21 mouse cellular contexts compared by ENCODE assay signal in genomic region chr1:141430117-141430516, GRCm38 (mm10).
DNase-seq lines count a peak whose midpoint lies in the region; ATAC-seq and TF ChIP-seq lines count a peak whose summit lies in the region.
"Had no signal": no experiment of that assay in that cellular context is flagged by ENCODE, and none has a peak within 500 bp of the region (broad histone marks: within the 10 kb centered on the region; RNA-seq: fewer than 3 reads in every experiment).

No protein-coding gene starts in this region.

- ATAC-seq in cerebellum, adult (ENCODE audit: insufficient number of reproducible peaks, low FRiP score, low TSS enrichment): no peak
- peak; percentile 69 for ATAC-seq in frontal cortex, adult (ENCODE audit: low TSS enrichment)
- ATAC-seq in hindbrain, embryonic 14.5 days (ENCODE audit: low FRiP score): no peak
- ATAC-seq: CD4-positive, CD25-positive, alpha-beta regulatory T cell, adult 4 months; hindbrain, embryonic 16.5 days; inflammation-experienced regulatory T-cells, adult 6 months had no signal

- H3ac ChIP-seq in myocyte (ENCODE audit: control insufficient read depth, insufficient read length): no peak overlapping the region

- no peak overlapping the region for H3K4me3 ChIP-seq in myocyte
- H3K4me3 ChIP-seq in hindbrain, embryonic 14.5 days (replicated peaks; ENCODE audit: low read length): no peak overlapping the region
- H3K4me3 ChIP-seq: embryonic facial prominence, embryonic 13.5 days; heart, embryonic 12.5 days had no signal

- no peak overlapping the region for H3K9ac ChIP-seq in hindbrain, embryonic 14.5 days
- H3K9ac ChIP-seq: embryonic facial prominence, embryonic 13.5 days; heart, embryonic 12.5 days had no signal

- no peak for TF ChIP-seq POLR2A in myocyte (IDR thresholded peaks at IDR 0.05; ENCODE audit: insufficient read length, low read depth)

- 73% methylated on average over 2 of the region's 2 CpGs for WGBS in hindbrain, embryonic 14.5 days

- no peaks in the 10 kb centered on the region for H3K36me3 ChIP-seq in myocyte (ENCODE audit: control insufficient read depth, insufficient read depth)
- H3K36me3 ChIP-seq in hindbrain, embryonic 14.5 days (replicated peaks; ENCODE audit: control insufficient read depth, insufficient read depth): no peaks in the 10 kb centered on the region
- H3K36me3 ChIP-seq: embryonic facial prominence, embryonic 13.5 days; G1E; heart, embryonic 12.5 days had no signal

- no peaks in the 10 kb centered on the region for H3K79me2 ChIP-seq in myocyte (ENCODE audit: control insufficient read depth, insufficient read depth)

- H3K4me1 ChIP-seq in hindbrain, embryonic 14.5 days (replicated peaks; ENCODE audit: control insufficient read depth, insufficient read depth, low read length): no peaks in the 10 kb centered on the region
- H3K4me1 ChIP-seq: embryonic facial prominence, embryonic 13.5 days; heart, embryonic 12.5 days had no signal

- H3K4me2 ChIP-seq in myocyte (ENCODE audit: low read depth): peak overlapping the region; percentile 48
- H3K4me2 ChIP-seq in hindbrain, embryonic 14.5 days (replicated peaks): no peak overlapping the region
- H3K4me2 ChIP-seq: embryonic facial prominence, embryonic 13.5 days; heart, embryonic 12.5 days had no signal

- DNase-seq in cerebellum, postnatal 14 days: peak; percentile 1 to 6
- no peak for DNase-seq in frontal cortex, postnatal 10 days (ENCODE audit: low spot score in 2 of 2)
- DNase-seq in brain, embryonic 18.5 days (ENCODE audit: low read depth, low spot score): peak; percentile 22
- no peak for DNase-seq in hindbrain, embryonic 14.5 days (ENCODE audit: low spot score)
- DNase-seq: B cell, adult 2 months; cerebellum, adult 11 months; cerebellum, adult 8-10 months; cerebellum, postnatal 25 days; gastrocnemius, postnatal 14 days; heart, postnatal 36 days; kidney, adult 11 months; kidney, adult 9 months had no signal

- H3K27ac ChIP-seq in hindbrain, embryonic 14.5 days: no peak overlapping the region
- H3K27ac ChIP-seq: embryonic facial prominence, embryonic 13.5 days had no signal

- no peaks in the 10 kb centered on the region for H3K9me3 ChIP-seq in hindbrain, embryonic 14.5 days (ENCODE audit: control insufficient read depth, low read length)
- H3K9me3 ChIP-seq: embryonic facial prominence, embryonic 13.5 days; heart, embryonic 12.5 days had no signal

- H3K27me3 ChIP-seq in myocyte (ENCODE audit: control insufficient read depth, insufficient read depth, insufficient read length): no peaks in the 10 kb centered on the region
- H3K27me3 ChIP-seq in hindbrain, embryonic 14.5 days (ENCODE audit: control insufficient read depth, insufficient read depth, low read length): no peaks in the 10 kb centered on the region
- H3K27me3 ChIP-seq: embryonic facial prominence, embryonic 13.5 days; heart, embryonic 12.5 days had no signal

TF ChIP-seq in myocyte, 11 proteins besides CTCF, POLR2A, EP300 and RAD21:
- no peak for TF ChIP-seq REST (IDR thresholded peaks at IDR 0.05; ENCODE audit: insufficient read depth, insufficient read length)
- TF ChIP-seq POLR2AphosphoS2 (IDR thresholded peaks at IDR 0.05; ENCODE audit: insufficient read length, low read depth): no peak
- TF ChIP-seq USF1 (IDR thresholded peaks at IDR 0.05; ENCODE audit: low read depth): no peak
- TF ChIP-seq MYOG (IDR thresholded peaks at IDR 0.05; ENCODE audit: control insufficient read depth in 1 of 3, insufficient read depth in 1 of 3, insufficient read length in 2 of 3, low read depth in 2 of 3): no peak
- TF ChIP-seq MAX (IDR thresholded peaks at IDR 0.05; ENCODE audit: low read depth): no peak

Comparison
In these comparisons a context has a peak if more than half of its experiments do, and no peak if none do; other contexts are left out.
1. DNase-seq: peak in cerebellum, postnatal 14 days (2 of 2) and brain, embryonic 18.5 days (single experiment); none in frontal cortex, postnatal 10 days (0 of 2) and hindbrain, embryonic 14.5 days (single experiment).